Mouse (Mus musculus) heart, embryonic 13.5 days (tissue): ENCODE data around the gene Vmn1r90. TPM values are rescaled to one million over a fixed set of nuclear protein-coding genes. Genes with fewer than 3 reads are reported as not detected.
"Not testable (repeated sequence)": the region's sequence is repeated elsewhere in the genome, so short reads cannot be mapped to it uniquely, and the experiment has no call there.

Experiments
- ATAC-seq: fragments of 200-750 bp; cut with Nextera tagmentation; 2 replicates; pipeline ENCODE4 v1.8.0; 2017; ENCODE audit warnings: moderate TSS enrichment; ENCODE audit not compliant: insufficient number of reproducible peaks, low FRiP score, low TSS enrichment; ENCODE audit errors: extremely low read depth
- H3K27ac ChIP-seq: fragments of 300-500 bp; sonication (generic); replicated peaks from 2 replicates; pipeline ENCODE4 v1.5.1; 2015; ENCODE audit warnings: moderate library complexity, mild to moderate bottlenecking, inconsistent platforms
- H3K27me3 ChIP-seq: fragments of 300-500 bp; sonication (generic); replicated peaks from 2 replicates; pipeline ENCODE4 v1.6.1; 2015; ENCODE audit warnings: mild to moderate bottlenecking, inconsistent platforms
- H3K36me3 ChIP-seq: fragments of 300-500 bp; sonication (generic); 2 replicates; pipeline ENCODE4 v1.6.1; 2015; ENCODE audit warnings: mild to moderate bottlenecking, inconsistent platforms
- H3K4me1 ChIP-seq: fragments of 300-500 bp; sonication (generic); 2 replicates; pipeline ENCODE4 v1.6.1; 2015; ENCODE audit warnings: inconsistent platforms
- H3K4me2 ChIP-seq: fragments of 300-500 bp; sonication (generic); 2 replicates; pipeline ENCODE4 v1.6.1; 2015; ENCODE audit warnings: inconsistent platforms, mild to moderate bottlenecking, moderate library complexity
- H3K4me3 ChIP-seq: fragments of 300-500 bp; sonication (generic); 2 replicates; pipeline ENCODE4 v1.5.1; 2015; ENCODE audit warnings: moderate library complexity, mild to moderate bottlenecking, inconsistent platforms
- H3K9ac ChIP-seq: fragments of 300-500 bp; sonication (generic); 2 replicates; pipeline ENCODE4 v1.6.1; 2015; ENCODE audit warnings: inconsistent platforms, mild to moderate bottlenecking, moderate library complexity
- H3K9me3 ChIP-seq: fragments of 300-500 bp; sonication (generic); 2 replicates; pipeline ENCODE4 v1.6.1; 2016; ENCODE audit warnings: inconsistent platforms
- WGBS: fragments of 180-500 bp; shearing (Covaris S2); methylation state at CpG from one replicate; pipeline ENCODE4 v1.1.7; 2015; ENCODE audit warnings: mixed read lengths; 5-methylcytosine and 5-hydroxymethylcytosine counted together
- polyA plus RNA-seq: library from polyadenylated mRNA; unstranded; fragments of >200 nt; fragmentation: Nextera tagmentation; extraction: Ambion mirVana; gene quantifications from 2 replicates; pipeline ENCODE4 v1.2.1, GENCODE M21; 2015

The Vmn1r90 gene
- polyA plus RNA-seq, result 0.06 and 0.09 TPM in 2 replicates

- ATAC-seq, result no peak
- 53% methylated on average over 1 of the region's 1 CpGs for WGBS
- Histone ChIP-seq H3K9ac (no peak within 1 kb of the TSS), H3K4me1 (no peaks in the 10 kb centered on the region), H3K4me2 (no peak within 1 kb of the TSS), H3K9me3 (peaks cover 12% of the 10 kb centered on the region; the same call in 1 of the 2 replicates), H3K27me3 (no peaks in the 10 kb centered on the region), H3K4me3 (no peak within 1 kb of the TSS), H3K36me3 (0 out of 2 replicates have a peak, but pooled peaks cover 2% of the 10 kb centered on the region), H3K27ac (no peak within 1 kb of the TSS)
These were observed at the start of gene Vmn1r90 for GRCm38 (mm10) chr7:14563406-14563805. Gene Vmn1r90, minus strand, starts transcription at chr7:14563506.

GRCm38 (mm10) chr7:14593009-14593408 is 29.7 kb upstream of the Vmn1r90 start:
- Histone ChIP-seq H3K36me3 (peaks cover 20% of the 10 kb centered on the region), H3K9me3 (peaks cover 38% of the 10 kb centered on the region)
- H3K4me2 ChIP-seq, H3K9ac ChIP-seq, H3K4me1 ChIP-seq, ATAC-seq, H3K27me3 ChIP-seq, H3K4me3 ChIP-seq, H3K27ac ChIP-seq: not testable (repeated sequence)
- 48% methylated on average over 8 of the region's 8 CpGs for WGBS

GRCm38 (mm10) chr7:14552284-14552683 is 11.0 kb downstream of the Vmn1r90 start:
- Histone ChIP-seq H3K4me3 (no peak overlapping the region), H3K36me3 (no peaks in the 10 kb centered on the region), H3K9ac (no peak overlapping the region), H3K4me1 (no peaks in the 10 kb centered on the region), H3K27ac (no peak overlapping the region), H3K4me2 (no peak overlapping the region), H3K9me3 (peaks cover 58% of the 10 kb centered on the region), H3K27me3 (no peaks in the 10 kb centered on the region)
- no peak for ATAC-seq
- WGBS, result 80% methylated on average over 1 of the region's 1 CpGs

GRCm38 (mm10) chr7:14525280-14525679 is 38.0 kb downstream of the Vmn1r90 start:
- no peak overlapping the region for H3K27ac ChIP-seq
- WGBS, result 51% methylated on average over 1 of the region's 1 CpGs
- no peak overlapping the region for H3K9ac ChIP-seq
- no peak overlapping the region for H3K4me3 ChIP-seq
- peaks cover 57% of the 10 kb centered on the region for H3K9me3 ChIP-seq
- H3K4me2 ChIP-seq, result no peak overlapping the region
- no peaks in the 10 kb centered on the region for H3K36me3 ChIP-seq
- no peak for ATAC-seq
- no peaks in the 10 kb centered on the region for H3K4me1 ChIP-seq
- no peaks in the 10 kb centered on the region for H3K27me3 ChIP-seq

- Histone ChIP-seq H3K4me3 (no peak overlapping the region), H3K4me2 (no peak overlapping the region), H3K36me3 (no peaks in the 10 kb centered on the region), H3K27ac (no peak overlapping the region), H3K9me3 (peaks cover 62% of the 10 kb centered on the region), H3K4me1 (no peaks in the 10 kb centered on the region), H3K9ac (no peak overlapping the region), H3K27me3 (no peaks in the 10 kb centered on the region)
- ATAC-seq, result no peak
- 50% methylated on average over 1 of the region's 1 CpGs for WGBS
These were observed 40.7 kb downstream of the Vmn1r90 start for GRCm38 (mm10) chr7:14522636-14523035.

GRCm38 (mm10) chr7:14518301-14518700 is 45.0 kb downstream of the Vmn1r90 start:
- Histone ChIP-seq H3K4me3 (no peak overlapping the region), H3K4me2 (no peak overlapping the region), H3K4me1 (no peaks in the 10 kb centered on the region), H3K9me3 (peaks cover 69% of the 10 kb centered on the region), H3K36me3 (no peaks in the 10 kb centered on the region), H3K27me3 (no peaks in the 10 kb centered on the region), H3K9ac (no peak overlapping the region), H3K27ac (no peak overlapping the region)
- 53% methylated on average over 3 of the region's 3 CpGs for WGBS
- ATAC-seq, result no peak

Other genes with a start within 250 kb of the Vmn1r90 start
- gene Obox8, start 229.9 kb downstream of the Vmn1r90 start, polyA plus RNA-seq, result not detected in 2 replicates
- gene Sult2a8, start 116.7 kb downstream of the Vmn1r90 start, polyA plus RNA-seq, result not detected in 2 replicates
- not detected in 2 replicates for gene Sult2a7, start 69.3 kb downstream of the Vmn1r90 start, polyA plus RNA-seq
- gene Obox7, start 96.0 kb upstream of the Vmn1r90 start, polyA plus RNA-seq, result not detected in 2 replicates